Mouse (Mus musculus): ENCODE measurements at regions not wholly inside any gene's neighbourhood (a gene's known extent, or its start where the extent isn't known, plus 50 kb on each side); places are given as distances from the start of the nearest gene placed in this dataset.

- ChIA-PET CTCF (no interaction called here), POLR2A (no interaction called here)
Measured at GRCm38 (mm10) chr12:11981743-11982142, 280.2 kb upstream of the Fam49a start.

- CTCF ChIA-PET: no interaction called here
- POLR2A ChIA-PET: no interaction called here
Measured at GRCm38 (mm10) chr12:11993513-11993912, 268.4 kb upstream of the Fam49a start.

GRCm38 (mm10) chr12:11999199-11999598 lies 262.7 kb upstream of the Fam49a start:
- POLR2A ChIA-PET: no interaction called here
- CTCF ChIA-PET: no interaction called here

- CTCF ChIA-PET: no interaction called here
- POLR2A ChIA-PET: no interaction called here
Measured at GRCm38 (mm10) chr12:12002414-12002813, 259.5 kb upstream of the Fam49a start.

DNA sequence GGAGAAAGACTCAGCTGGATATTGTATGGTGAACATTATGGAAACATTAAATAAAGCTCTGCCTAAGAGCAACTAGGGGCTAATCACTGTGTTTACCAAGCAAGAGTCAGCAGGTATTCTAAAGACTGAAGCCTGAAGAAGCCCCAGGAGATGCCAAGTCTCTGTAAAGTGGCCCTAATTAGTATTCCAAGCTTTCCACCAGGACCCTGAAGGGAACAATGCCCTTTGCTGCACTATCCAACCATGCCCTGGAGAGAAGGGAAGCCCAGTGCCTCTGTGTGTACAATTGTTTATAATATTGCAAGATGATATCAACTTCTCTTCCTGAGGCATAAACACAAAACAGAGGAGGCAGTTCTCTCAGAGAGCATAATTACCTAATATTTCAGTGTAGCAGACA lies 251.3 kb upstream of the Fam49a start:
- ChIA-PET POLR2A (no interaction called here), CTCF (interaction anchor here in 1 of 4 experiments (0.5 to 0.6 kb wide), 2 partner anchors 230 to 317 kb away, joined by 3 to 4 read pairs; no protein-coding TSS in a partner anchor)

GRCm38 (mm10) chr12:12023819-12024470 lies 238.0 kb upstream of the Fam49a start:
- CTCF ChIA-PET: no interaction called here
- POLR2A ChIA-PET: no interaction called here

GRCm38 (mm10) chr12:12030039-12030550 lies 231.8 kb upstream of the Fam49a start:
- CTCF ChIA-PET: no interaction called here

DNA sequence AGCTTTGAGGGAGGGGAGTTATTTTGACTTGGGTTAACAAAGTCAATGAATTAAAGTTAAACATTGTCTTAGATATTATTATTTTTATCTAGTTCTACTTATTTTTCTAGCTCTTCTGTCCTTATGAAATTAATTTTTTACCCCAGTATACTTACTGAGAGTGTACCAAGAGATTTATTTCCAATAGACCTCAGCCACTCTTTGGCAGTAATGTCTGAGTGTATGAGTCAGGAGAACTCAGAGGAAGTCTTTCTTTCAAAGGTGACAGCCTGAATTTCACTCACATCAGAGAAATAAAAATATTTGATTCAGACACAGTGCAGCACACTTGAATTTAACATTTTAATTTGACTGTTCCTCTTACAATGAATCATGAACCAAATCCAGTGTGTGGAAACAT lies 227.4 kb upstream of the Fam49a start:
- POLR2A ChIA-PET: no interaction called here
- CTCF ChIA-PET: no interaction called here

More at GRCm38 (mm10) chr12:12030039-12030550, 231.8 kb upstream of the Fam49a start:
- POLR2A ChIA-PET: no interaction called here

GRCm38 (mm10) chr12:12039217-12039616 lies 222.7 kb upstream of the Fam49a start:
- CTCF ChIA-PET: no interaction called here

GRCm38 (mm10) chr12:12062215-12062614 lies 199.7 kb upstream of the Fam49a start:
- ChIA-PET CTCF (no interaction called here), POLR2A (no interaction called here)

More at GRCm38 (mm10) chr12:12039217-12039616, 222.7 kb upstream of the Fam49a start:
- POLR2A ChIA-PET: no interaction called here

DNA sequence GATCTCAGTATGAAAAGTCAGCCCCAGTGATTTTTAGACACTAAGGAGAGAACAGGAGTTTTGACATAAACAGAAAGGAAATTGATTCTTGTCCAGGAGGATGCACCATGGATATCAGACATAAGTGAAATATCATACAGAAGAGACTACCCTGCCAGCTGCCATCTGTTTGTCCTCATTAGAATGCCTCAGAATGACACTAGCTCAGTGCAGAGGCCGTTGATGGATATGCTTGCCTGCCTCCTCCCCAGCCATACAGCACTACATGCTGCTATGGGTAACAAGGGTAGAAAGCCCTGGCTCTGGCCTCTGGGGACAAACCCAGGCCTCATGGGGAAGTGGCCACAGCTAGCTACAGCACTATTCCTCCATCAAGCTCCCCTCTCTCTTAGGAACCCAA lies 198.0 kb upstream of the Fam49a start:
- ChIA-PET CTCF (no interaction called here), POLR2A (no interaction called here)

- POLR2A ChIA-PET: no interaction called here
- CTCF ChIA-PET: no interaction called here
Measured at GRCm38 (mm10) chr12:12064395-12064794, 197.5 kb upstream of the Fam49a start.

- ChIA-PET POLR2A (no interaction called here), CTCF (interaction anchor here in 1 of 4 experiments (0.6 kb wide), 1 partner anchor 382 kb away, joined by 3 read pairs; no protein-coding TSS in a partner anchor)
Measured at GRCm38 (mm10) chr12:12088338-12088737, 173.6 kb upstream of the Fam49a start.
